Mouse (Mus musculus) kidney, adult 8-10 months (tissue): ENCODE results near the gene Arid5b.

Source experiments
- DNase-seq, 2 experiments: peaks; one replicate each; pipeline ENCODE4 v3.0.0; 2022

The Arid5b gene

GRCm38 (mm10) chr10:68134071-68134470 lies 144.5 kb downstream of the Arid5b start:
- DNase-seq = no peak

GRCm38 (mm10) chr10:68132636-68133035 lies 145.9 kb downstream of the Arid5b start:
- DNase-seq = no peak

GRCm38 (mm10) chr10:68132154-68132553 lies 146.4 kb downstream of the Arid5b start:
- no peak for DNase-seq

- DNase-seq = no peak
Measured at GRCm38 (mm10) chr10:68129651-68130050, 148.9 kb downstream of the Arid5b start.

DNA sequence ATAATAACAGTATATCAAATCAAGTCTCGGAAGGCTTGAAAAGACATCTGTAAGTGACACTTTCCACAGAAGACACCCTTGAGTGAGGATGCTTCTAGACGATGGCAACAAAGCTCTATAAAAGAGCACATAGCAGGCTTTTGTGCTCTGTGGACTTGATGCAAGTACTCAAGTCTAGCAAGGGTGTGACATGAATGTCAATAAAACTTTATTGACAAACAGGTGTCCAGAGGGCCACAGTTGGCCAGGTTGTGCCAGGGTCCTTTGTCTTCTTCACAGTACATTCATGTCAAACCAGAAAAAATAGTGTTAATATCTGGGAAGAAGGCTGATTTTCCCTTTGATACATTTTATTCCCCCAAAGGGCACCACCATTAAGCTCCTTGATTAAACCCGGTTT lies 149.5 kb downstream of the Arid5b start:
- DNase-seq = no peak

DNA sequence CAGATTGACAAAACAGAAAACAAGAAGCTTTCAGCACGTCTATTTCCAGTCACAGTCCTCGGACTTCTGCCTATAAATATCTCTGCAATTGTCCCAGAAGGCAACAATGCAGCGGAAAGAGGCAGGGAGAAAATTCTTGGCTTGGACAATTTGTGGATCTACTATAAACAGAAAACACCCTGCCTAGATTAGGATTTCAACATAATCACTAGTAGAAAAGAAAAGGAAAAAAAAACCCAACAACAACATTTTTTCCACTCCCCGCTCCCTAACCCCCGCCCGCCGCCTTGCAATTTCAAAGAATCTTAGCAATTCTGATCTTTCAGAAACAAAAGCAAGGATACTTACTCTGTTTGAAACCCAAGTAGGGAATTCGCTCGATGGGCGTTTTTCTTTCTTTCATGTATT lies 150.1 kb downstream of the Arid5b start:
- peak in 1 of 2 experiments; percentile 43 for DNase-seq

DNA sequence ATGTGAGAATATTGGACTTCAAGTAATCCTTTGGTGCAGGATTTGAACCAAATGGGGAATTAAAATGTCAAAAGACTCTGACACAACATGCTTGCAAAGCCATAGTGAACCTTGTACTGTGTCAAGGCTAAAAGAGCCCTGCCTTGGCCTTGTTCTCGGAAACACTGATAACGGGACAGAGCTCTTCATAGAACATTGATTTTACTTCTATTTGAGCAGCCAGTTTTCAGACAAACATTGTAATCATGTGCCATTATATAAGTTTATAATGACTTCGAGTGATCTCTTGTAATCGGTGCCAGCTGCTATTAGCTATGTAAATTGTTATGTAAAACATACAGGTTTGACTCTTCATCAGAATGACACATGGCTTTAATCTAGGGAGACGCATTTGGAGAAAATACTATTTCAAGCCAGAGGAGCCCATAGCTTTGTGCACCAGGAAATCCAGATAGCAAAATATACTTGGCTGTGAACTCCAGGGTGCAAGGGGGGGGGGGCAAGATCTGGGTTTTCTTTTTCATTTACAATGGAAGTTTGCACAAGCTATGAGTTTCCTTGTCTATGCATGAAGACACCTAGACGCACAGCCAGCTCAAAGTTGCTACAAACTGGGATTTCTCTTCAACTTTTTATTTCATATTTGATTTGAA lies 150.8 kb downstream of the Arid5b start:
- DNase-seq = no peak

- DNase-seq = no peak
Measured at GRCm38 (mm10) chr10:68127104-68127503, 151.4 kb downstream of the Arid5b start.

- DNase-seq = no peak
Measured at GRCm38 (mm10) chr10:68126551-68126950, 152.0 kb downstream of the Arid5b start.

GRCm38 (mm10) chr10:68125919-68126550 lies 152.5 kb downstream of the Arid5b start:
- DNase-seq = no peak

- DNase-seq = no peak
Measured at GRCm38 (mm10) chr10:68124985-68125384, 153.6 kb downstream of the Arid5b start.

- DNase-seq = no peak
Measured at GRCm38 (mm10) chr10:68123446-68123845, 155.1 kb downstream of the Arid5b start.

GRCm38 (mm10) chr10:68121960-68122359 lies 156.6 kb downstream of the Arid5b start:
- DNase-seq = no peak

DNA sequence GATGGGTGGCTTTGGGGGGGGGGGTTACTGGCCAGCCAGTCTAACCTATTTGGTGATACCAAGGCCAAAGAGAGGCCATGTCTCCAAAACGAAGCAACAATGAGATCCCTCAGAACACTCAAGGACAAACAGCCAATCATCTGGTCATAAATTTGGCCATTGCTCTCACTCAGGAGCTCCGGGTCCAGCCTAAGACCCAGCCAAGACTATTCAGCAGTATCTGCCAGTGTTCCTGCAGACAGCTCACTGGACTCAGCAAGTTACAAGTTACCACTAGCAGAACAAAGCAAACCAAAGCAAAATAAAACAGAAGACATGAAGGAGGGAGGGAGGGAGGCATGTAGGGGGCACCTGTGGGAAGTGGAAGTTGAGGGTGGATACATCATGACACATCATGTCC lies 157.3 kb downstream of the Arid5b start:
- DNase-seq = no peak

- DNase-seq = no peak
Measured at GRCm38 (mm10) chr10:68120011-68120410, 158.5 kb downstream of the Arid5b start.

DNA sequence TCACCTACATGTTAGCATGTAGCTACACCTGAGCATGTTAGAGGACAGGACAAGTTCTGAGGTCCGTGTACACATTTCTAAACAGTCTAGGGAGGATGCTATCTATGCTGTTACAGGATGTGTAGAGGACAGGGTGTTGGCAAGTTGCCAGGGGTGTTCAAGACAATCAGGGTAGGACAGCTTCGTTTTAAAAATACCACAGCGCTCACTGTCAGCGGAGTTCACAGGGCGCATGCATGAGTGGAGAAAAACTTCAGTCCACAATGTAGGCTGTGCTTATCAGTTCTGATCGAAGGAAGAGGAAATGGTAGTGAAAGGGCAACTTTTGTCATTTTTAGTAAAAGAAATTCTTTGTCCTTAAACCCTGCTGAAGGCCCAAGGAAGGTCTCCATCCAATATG lies 159.3 kb downstream of the Arid5b start:
- no peak for DNase-seq

GRCm38 (mm10) chr10:68114955-68115354 lies 163.6 kb downstream of the Arid5b start:
- DNase-seq = no peak

DNA sequence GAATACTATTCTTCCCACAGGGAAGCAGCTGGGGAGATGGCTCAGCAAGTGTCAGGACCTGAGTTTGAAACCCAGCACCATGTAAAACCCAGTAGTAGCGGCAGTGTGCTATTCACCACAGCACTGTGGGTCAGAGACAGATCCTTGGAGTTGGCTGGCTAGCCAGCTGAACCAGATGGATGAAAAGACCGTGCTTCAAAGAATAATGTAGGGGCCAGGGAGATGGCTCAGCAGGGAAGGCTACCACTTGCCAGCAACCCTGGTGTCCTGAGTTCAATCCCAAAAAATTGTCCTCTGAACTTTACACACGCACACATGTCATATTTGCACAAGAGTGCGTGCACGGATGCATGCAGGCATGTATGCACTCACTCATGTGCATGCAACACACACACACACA lies 164.9 kb downstream of the Arid5b start:
- no peak for DNase-seq

DNA sequence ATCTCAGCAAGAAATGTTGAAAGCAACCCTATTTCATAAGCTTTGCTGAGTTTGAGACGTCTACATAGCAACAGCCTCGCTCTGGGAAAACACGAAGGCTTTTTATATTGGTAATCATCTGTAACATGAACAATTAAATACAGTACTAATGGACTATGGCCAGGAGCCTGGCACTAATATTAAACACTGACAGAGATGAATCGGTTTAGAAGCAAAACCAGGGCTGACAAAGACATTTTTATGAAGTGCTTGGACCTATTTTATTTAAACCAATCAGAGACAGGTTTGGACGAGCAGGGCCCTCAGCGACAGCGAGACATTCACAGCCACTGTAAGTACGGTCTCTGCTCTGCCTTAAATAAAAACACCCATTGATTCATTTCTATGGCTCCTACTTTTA lies 165.6 kb downstream of the Arid5b start:
- DNase-seq = no peak

GRCm38 (mm10) chr10:68110607-68111006 lies 167.9 kb downstream of the Arid5b start:
- DNase-seq = no peak

DNA sequence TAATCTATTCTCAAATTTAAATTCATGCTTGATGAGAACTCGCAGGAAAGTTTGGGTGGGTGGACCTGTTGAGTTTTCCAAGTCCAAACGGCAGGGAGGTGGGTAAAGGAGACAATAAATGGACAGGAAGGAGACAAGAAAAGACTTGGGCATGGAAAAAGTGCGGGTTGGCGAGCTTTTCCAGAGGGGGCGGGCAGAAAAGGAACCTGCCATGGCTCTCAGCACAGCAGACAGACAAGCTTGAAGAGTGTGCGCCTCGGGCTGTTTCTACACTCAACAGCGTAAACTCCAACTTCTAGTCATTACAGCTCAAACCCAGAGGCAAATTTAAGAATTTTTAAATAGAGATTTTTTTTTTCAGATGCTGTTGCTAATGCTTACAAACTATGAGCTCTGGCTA lies 168.4 kb downstream of the Arid5b start:
- no peak for DNase-seq

GRCm38 (mm10) chr10:68109651-68110050 lies 168.9 kb downstream of the Arid5b start:
- DNase-seq = no peak

- DNase-seq = no peak
Measured at GRCm38 (mm10) chr10:68107716-68108115, 170.8 kb downstream of the Arid5b start.

DNA sequence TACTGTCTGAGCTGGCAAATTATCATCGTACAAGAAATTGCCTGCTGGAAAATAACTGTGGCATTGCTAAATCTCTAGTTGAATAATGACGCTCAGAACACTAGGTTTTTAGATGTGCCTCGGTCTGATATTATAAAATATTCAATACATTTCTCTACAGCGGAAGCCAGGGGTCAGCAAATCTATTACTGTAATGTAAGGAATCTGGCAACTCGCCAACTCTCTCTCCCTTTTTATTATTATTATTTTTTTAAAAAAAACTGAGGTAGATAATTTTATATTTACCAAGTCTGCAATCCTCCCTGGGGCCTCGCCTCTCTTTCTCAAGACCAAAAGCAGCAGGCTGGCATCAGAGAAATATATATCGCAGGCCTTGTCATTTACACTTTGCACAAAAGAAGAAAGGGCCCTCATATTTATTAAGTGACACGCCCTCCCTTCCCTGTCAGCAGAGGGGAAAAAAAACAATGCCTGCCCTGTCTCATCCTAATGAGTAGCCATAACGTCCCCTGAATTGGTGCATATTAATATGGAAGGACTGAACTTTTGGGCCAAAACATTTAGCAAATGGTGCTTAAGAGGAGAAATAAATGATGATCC lies 172.1 kb downstream of the Arid5b start:
- no peak for DNase-seq
